Mouse (Mus musculus) olfactory bulb, adult 2 months (tissue): ENCODE data around the gene Efna2. TPM values are rescaled to one million over a fixed set of nuclear protein-coding genes. Genes with fewer than 3 reads are reported as not detected.
"Not testable (repeated sequence)": the region's sequence is repeated elsewhere in the genome, so short reads cannot be mapped to it uniquely, and the experiment has no call there.

Source experiments
- H3K27ac ChIP-seq: fragments of 200-500 bp; 2 replicates; pipeline ENCODE4 v1.5.1; 2012; ENCODE audit warnings: low read depth, low read length; ENCODE audit not compliant: insufficient read depth
- H3K4me1 ChIP-seq: fragments of 200-500 bp; 2 replicates; pipeline ENCODE4 v1.6.1; 2012; ENCODE audit warnings: low read length; ENCODE audit not compliant: control insufficient read depth, insufficient read depth
- H3K4me3 ChIP-seq: fragments of 200-500 bp; 2 replicates; pipeline ENCODE4 v1.5.1; 2012; ENCODE audit warnings: mild to moderate bottlenecking, low read depth, low read length, moderate library complexity; ENCODE audit not compliant: insufficient read depth
- CTCF ChIP-seq: fragments of 200-500 bp; IDR thresholded peaks from 2 replicates; pipeline ENCODE4 v1.5.1; 2012; ENCODE audit warnings: low read depth, mild to moderate bottlenecking, low read length, moderate library complexity; ENCODE audit not compliant: insufficient read depth
- POLR2A ChIP-seq: fragments of 200-500 bp; IDR thresholded peaks from 2 replicates; pipeline ENCODE4 v1.6.1; 2012; ENCODE audit warnings: mild to moderate bottlenecking, low read depth, low read length, moderate library complexity; ENCODE audit not compliant: insufficient read depth
- WGBS: fragments of 180-500 bp; shearing (Covaris S2); methylation state at CpG from one replicate; pipeline ENCODE4 v1.1.7; 2018; 5-methylcytosine and 5-hydroxymethylcytosine counted together
- polyA plus RNA-seq: library from polyadenylated mRNA; stranded (reverse); fragments of >200 nt; gene quantifications from 2 replicates; pipeline ENCODE4 v1.2.4, GENCODE M21; 2012; ENCODE audit warnings: low replicate concordance; ENCODE audit not compliant: missing spikeins, insufficient read depth, insufficient read length

Efna2 gene
- polyA plus RNA-seq, 1 experiment = not detected

DNA sequence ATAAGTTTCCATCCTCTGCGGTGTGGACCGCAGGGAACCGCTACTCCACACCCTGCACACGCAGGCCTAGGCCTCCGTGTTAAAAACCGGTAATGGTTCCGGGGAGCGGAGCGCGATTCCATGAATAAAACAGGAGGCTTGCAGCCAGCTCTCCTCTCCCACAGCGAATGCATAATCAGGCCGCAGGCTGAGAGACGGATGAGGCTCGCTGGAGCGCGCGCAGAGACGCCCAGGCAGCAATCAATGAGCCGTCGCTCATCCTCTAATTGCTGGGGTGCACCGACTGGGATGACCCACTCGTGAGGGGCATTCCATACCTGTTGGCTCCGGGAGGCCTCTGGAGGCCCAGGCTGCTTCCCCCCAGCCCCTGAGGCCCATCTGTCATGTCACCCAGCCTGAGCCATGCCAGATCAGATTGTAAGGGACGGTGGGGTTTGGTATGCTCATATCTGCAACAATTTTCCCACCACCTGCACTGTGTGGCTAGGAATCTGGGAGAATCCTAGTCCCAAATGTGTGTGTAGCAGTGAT lies 29.6 kb downstream of the Efna2 start:
- 15% methylated on average over 24 of the region's 24 CpGs for WGBS
- Histone ChIP-seq H3K27ac (no peak overlapping the region), H3K4me1 (peaks cover 5% of the 10 kb centered on the region), H3K4me3 (no peak overlapping the region)
- TF ChIP-seq CTCF = no peak
- TF ChIP-seq POLR2A = no peak

- not testable (repeated sequence) for H3K4me3 ChIP-seq, H3K27ac ChIP-seq, H3K4me1 ChIP-seq
- 83% methylated on average over 7 of the region's 7 CpGs for WGBS
Measured at GRCm38 (mm10) chr10:80211547-80212103, 32.3 kb downstream of the Efna2 start.

- Histone ChIP-seq H3K4me3 (no peak overlapping the region), H3K4me1 (no peaks in the 10 kb centered on the region), H3K27ac (no peak overlapping the region)
- 61% methylated on average over 16 of the region's 16 CpGs for WGBS
- no peak for TF ChIP-seq POLR2A
- TF ChIP-seq CTCF = no peak
Measured at GRCm38 (mm10) chr10:80215048-80215772, 35.9 kb downstream of the Efna2 start.

DNA sequence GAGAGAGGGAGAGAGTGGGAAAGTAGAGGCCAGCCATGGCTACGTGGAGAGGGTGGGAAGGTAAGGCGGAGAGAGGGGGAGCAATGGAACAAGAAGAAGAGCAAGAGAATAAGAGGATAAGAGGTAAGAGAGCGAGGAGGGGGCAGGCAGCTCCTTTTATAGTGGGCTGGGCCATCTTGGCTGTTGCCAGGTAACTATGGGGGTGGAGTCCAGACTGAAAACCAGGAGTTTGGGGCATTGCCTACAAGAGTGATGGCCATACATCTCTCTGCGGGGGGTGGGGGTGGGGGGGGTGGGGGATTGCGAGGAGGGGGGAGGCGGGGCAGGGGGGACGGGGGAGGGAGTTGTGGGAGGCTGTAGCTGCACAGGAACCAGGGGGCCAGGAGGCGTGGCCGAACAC lies 41.4 kb downstream of the Efna2 start:
- no peak for TF ChIP-seq CTCF
- TF ChIP-seq POLR2A = no peak
- H3K4me3 ChIP-seq = no peak overlapping the region
- no peak overlapping the region for H3K27ac ChIP-seq
- no peaks in the 10 kb centered on the region for H3K4me1 ChIP-seq
- WGBS = 46% methylated on average over 9 of the region's 9 CpGs

DNA sequence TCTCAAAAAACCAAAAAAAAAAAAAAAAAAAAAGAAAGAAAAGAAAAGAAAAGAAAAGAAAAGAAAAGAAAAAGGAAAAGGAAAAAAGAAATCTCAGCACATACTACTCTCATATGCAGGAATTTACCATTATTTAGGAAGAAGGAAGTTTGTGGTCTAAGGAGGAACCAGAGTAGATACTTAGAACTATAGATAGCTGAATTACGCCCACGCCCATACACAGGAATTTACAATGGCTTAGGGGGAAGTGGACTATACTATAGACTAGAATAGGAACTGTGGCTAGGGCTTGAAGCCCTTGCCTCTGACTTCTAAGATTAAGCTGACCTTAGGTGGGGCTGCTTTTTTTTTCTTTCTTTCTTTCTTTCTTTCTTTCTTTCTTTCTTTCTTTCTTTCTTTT lies 43.9 kb downstream of the Efna2 start:
- H3K4me3 ChIP-seq, H3K27ac ChIP-seq, H3K4me1 ChIP-seq: not testable (repeated sequence)
- 94% methylated on average over 2 of the region's 2 CpGs for WGBS

DNA sequence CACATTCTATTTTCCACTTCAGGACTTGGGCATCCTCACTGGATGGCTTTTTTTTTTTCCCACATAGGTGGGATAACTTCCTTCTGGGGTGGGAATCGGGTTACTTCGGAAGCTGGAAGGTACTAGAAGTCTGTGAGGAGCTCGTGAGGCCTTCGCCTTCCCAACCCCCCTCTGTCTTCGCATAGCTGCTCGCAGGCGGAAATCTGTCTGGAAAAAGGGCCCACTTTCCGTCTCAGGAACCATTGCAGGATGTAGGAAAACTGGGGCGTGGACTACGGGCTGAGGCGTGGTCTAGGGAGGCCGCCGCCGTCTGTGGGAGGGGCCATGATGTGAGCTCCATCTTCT lies 46.8 kb downstream of the Efna2 start:
- no peak overlapping the region for H3K27ac ChIP-seq
- H3K4me1 ChIP-seq = peaks cover 20% of the 10 kb centered on the region
- 1% methylated on average over 14 of the region's 14 CpGs for WGBS
- peak overlapping the region; percentile 73 for H3K4me3 ChIP-seq
- no peak for TF ChIP-seq POLR2A
- TF ChIP-seq CTCF = no peak

DNA sequence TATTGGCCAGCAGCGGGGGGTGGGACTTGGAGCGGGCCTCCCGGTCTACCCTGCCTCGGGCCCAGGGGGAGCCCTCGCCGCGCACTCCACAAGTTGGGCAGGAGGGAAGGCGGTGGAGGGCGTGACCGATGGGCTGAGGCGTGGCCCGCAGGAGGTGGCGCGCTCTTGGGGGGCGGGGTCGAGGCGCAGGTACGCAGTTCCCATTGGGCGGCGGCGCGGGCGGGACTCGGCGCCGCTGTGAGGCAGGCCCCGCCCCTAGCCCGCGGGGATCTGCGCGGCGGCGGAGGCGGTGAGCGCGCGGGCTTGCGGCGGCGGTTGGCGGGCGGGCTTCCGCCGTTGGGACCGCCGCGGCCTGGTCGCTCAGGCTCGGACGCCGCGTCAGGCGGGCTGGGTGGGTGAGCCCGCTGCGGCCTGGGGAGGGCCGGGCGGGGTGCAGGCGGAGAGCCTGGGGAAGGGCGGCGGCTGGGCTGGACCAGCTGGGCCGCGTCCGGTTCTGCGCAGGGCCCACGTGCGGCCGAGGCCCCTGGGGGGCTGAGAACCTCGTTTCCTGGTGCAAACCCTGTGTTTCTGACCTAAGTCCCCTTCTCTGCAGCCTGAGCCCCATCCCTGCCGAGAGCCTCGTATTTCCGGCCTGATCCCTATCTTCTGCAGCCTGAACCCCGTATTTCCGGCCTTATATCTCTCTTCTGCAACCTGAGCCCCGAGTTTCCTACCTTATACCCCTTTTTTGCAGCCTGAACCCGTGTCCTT lies 47.3 kb downstream of the Efna2 start, which contains the start of gene Mum1:
TSS of gene Mum1 (plus strand) at position 19 of the 750 bp plus-strand sequence.
- H3K4me1 ChIP-seq = peaks cover 20% of the 10 kb centered on the region
- 1% methylated on average over 73 of the region's 75 CpGs for WGBS
- peak within 1 kb of the TSS; percentile 73 for H3K4me3 ChIP-seq
- no peak; the same call in 1 of the 2 replicates for TF ChIP-seq CTCF
- TF ChIP-seq POLR2A = peak; percentile 63
- H3K27ac ChIP-seq = peak within 1 kb of the TSS; percentile 48; the same call in 1 of the 2 replicates

- Histone ChIP-seq H3K4me3 (peak overlapping the region; percentile 73), H3K27ac (peak overlapping the region; percentile 48; the same call in 1 of the 2 replicates), H3K4me1 (peaks cover 20% of the 10 kb centered on the region)
- TF ChIP-seq POLR2A = no peak
- TF ChIP-seq CTCF = no peak
- WGBS = 7% methylated on average over 10 of the region's 10 CpGs
Measured at GRCm38 (mm10) chr10:80227166-80227539, 47.9 kb downstream of the Efna2 start.
